Mouse (Mus musculus) limb, embryonic 14.5 days (tissue): ENCODE measurements around the gene B4galnt3. TPM values are rescaled to one million over a fixed set of nuclear protein-coding genes. Genes with fewer than 3 reads are reported as not detected.
"Not testable (repeated sequence)": the region's sequence is repeated elsewhere in the genome, so short reads cannot be mapped to it uniquely, and the experiment has no call there.

Experiments
- ATAC-seq: fragments of 200-750 bp; cut with Nextera tagmentation; 2 replicates; pipeline ENCODE4 v1.8.0; 2017; ENCODE audit warnings: low read depth, moderate number of reproducible peaks, moderate TSS enrichment; ENCODE audit not compliant: low FRiP score
- DNase-seq: peaks from one replicate; pipeline ENCODE4 v3.0.0-alpha.2; 2015; ENCODE audit warnings: low spot score
- H3K27ac ChIP-seq: fragments of 300-500 bp; sonication (generic); replicated peaks from 2 replicates; pipeline ENCODE4 v1.5.1; 2014; ENCODE audit warnings: low read depth, mild to moderate bottlenecking, low read length, moderate library complexity, mixed read lengths
- H3K27me3 ChIP-seq: fragments of 300-500 bp; sonication (generic); 2 replicates; pipeline ENCODE4 v1.6.1; 2014; ENCODE audit warnings: low read length, mixed read lengths; ENCODE audit not compliant: control insufficient read depth, insufficient read depth
- H3K36me3 ChIP-seq: fragments of 300-500 bp; sonication (generic); 2 replicates; pipeline ENCODE4 v1.6.1; 2014; ENCODE audit warnings: mild to moderate bottlenecking, low read length, moderate library complexity, mixed read lengths; ENCODE audit not compliant: control insufficient read depth, insufficient read depth
- H3K4me1 ChIP-seq: fragments of 300-500 bp; sonication (generic); 2 replicates; pipeline ENCODE4 v1.6.1; 2014; ENCODE audit warnings: antibody characterized with exemption, low read length, mixed read lengths; ENCODE audit not compliant: control insufficient read depth, insufficient read depth
- H3K4me2 ChIP-seq: fragments of 300-500 bp; sonication (generic); replicated peaks from 2 replicates; pipeline ENCODE4 v1.6.1; 2014; ENCODE audit warnings: low read depth, mild to moderate bottlenecking, low read length, moderate library complexity; ENCODE audit not compliant: severe bottlenecking
- H3K4me3 ChIP-seq: fragments of 300-500 bp; sonication (generic); replicated peaks from 2 replicates; pipeline ENCODE4 v1.5.1; 2014; ENCODE audit warnings: low read length
- H3K9ac ChIP-seq: fragments of 300-500 bp; sonication (generic); 2 replicates; pipeline ENCODE4 v1.6.1; 2014; ENCODE audit warnings: mild to moderate bottlenecking, low read depth, low read length, moderate library complexity; ENCODE audit not compliant: severe bottlenecking
- H3K9me3 ChIP-seq: fragments of 300-500 bp; sonication (generic); 2 replicates; pipeline ENCODE4 v1.6.1; 2016; ENCODE audit warnings: low read length; ENCODE audit not compliant: control insufficient read depth
- POLR2A ChIP-seq: fragments of 200-500 bp; IDR thresholded peaks from 2 replicates; pipeline ENCODE4 v1.8.0; 2012; ENCODE audit warnings: inconsistent platforms, mild to moderate bottlenecking, moderate library complexity, borderline replicate concordance; ENCODE audit not compliant: insufficient read depth, insufficient read length; ENCODE audit errors: extremely low read depth
- WGBS: fragments of 180-500 bp; shearing (Covaris S2); extraction: QIAGEN DNeasy Blood & Tissue Kit; methylation state at CpG from one replicate; pipeline ENCODE4 v1.1.7; 2014; 5-methylcytosine and 5-hydroxymethylcytosine counted together
- polyA plus RNA-seq, 2 experiments: library from polyadenylated mRNA; depleted of rRNA in 1 of 2; stranded (reverse) in 1 of 2; unstranded in 1 of 2; fragments of >200 nt; fragmentation: Nextera tagmentation in 1 of 2; extraction: Ambion mirVana in 1 of 2; gene quantifications; 2 replicates each; pipeline versions ENCODE4 v1.2.1 to v1.2.3; 2012 to 2014

The B4galnt3 gene
- polyA plus RNA-seq, 2 experiments = 0.37 to 3.7 TPM

GRCm38 (mm10) chr6:120306859-120307594 lies 12.7 kb upstream of the B4galnt3 start:
- H3K9ac ChIP-seq = no peak overlapping the region
- no peaks in the 10 kb centered on the region for H3K36me3 ChIP-seq
- H3K4me1 ChIP-seq = no peaks in the 10 kb centered on the region; the same call in 1 of the 2 replicates
- no peaks in the 10 kb centered on the region for H3K27me3 ChIP-seq
- WGBS = 72% methylated on average over 3 of the region's 3 CpGs
- no peaks in the 10 kb centered on the region for H3K9me3 ChIP-seq
- ATAC-seq = no peak
- no peak for DNase-seq
- no peak for TF ChIP-seq POLR2A
- H3K27ac ChIP-seq = no peak overlapping the region
- no peak overlapping the region for H3K4me2 ChIP-seq
- H3K4me3 ChIP-seq = no peak overlapping the region

- peak overlapping the region; percentile 39 for H3K4me2 ChIP-seq
- peak overlapping the region; percentile 15 for H3K4me3 ChIP-seq
- H3K27ac ChIP-seq = peak overlapping the region; percentile 53; the same call in 1 of the 2 replicates
- H3K4me1 ChIP-seq = no peaks in the 10 kb centered on the region; the same call in 1 of the 2 replicates
- H3K27me3 ChIP-seq = no peaks in the 10 kb centered on the region
- no peaks in the 10 kb centered on the region for H3K9me3 ChIP-seq
- 20% methylated on average over 16 of the region's 16 CpGs for WGBS
- ATAC-seq (peak; percentile 37; the same call in 1 of the 2 replicates), DNase-seq (peak; percentile 29)
- no peak for TF ChIP-seq POLR2A
- no peaks in the 10 kb centered on the region for H3K36me3 ChIP-seq
- peak overlapping the region; percentile 13; the same call in 1 of the 2 replicates for H3K9ac ChIP-seq
Measured at GRCm38 (mm10) chr6:120302755-120303316, 8.5 kb upstream of the B4galnt3 start.

- TF ChIP-seq POLR2A = no peak
- H3K4me1 ChIP-seq = no peaks in the 10 kb centered on the region
- no peaks in the 10 kb centered on the region for H3K36me3 ChIP-seq
- no peaks in the 10 kb centered on the region for H3K27me3 ChIP-seq
- no peak overlapping the region for H3K4me2 ChIP-seq
- ATAC-seq (no peak), DNase-seq (peak; percentile 66)
- H3K4me3 ChIP-seq = no peak overlapping the region
- no peaks in the 10 kb centered on the region for H3K9me3 ChIP-seq
- no peak overlapping the region for H3K27ac ChIP-seq
- 24% methylated on average over 6 of the region's 6 CpGs for WGBS
- no peak overlapping the region for H3K9ac ChIP-seq
Measured at GRCm38 (mm10) chr6:120301137-120301536, 6.8 kb upstream of the B4galnt3 start.

DNA sequence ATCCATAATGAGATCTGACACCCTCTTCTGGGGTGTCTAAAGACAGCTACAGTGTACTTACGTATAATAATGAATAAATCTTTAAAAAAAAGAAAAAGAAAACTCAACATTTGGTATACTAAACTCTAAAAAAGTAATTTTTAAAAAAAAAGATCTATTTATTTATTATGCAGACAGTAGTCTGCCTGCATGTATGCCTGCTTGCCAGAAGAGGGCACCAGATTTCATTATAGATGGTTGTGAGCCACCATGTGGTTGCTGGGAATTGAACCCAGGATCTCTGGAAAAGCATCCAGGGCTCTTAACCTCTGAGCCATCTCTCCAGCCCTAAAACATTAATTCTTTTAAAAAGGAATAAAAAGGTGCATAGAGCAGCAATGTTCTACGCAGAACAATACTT lies 2.2 kb upstream of the B4galnt3 start:
- H3K27me3 ChIP-seq = peaks cover 12% of the 10 kb centered on the region; the same call in 1 of the 2 replicates
- H3K36me3 ChIP-seq, H3K9me3 ChIP-seq, H3K27ac ChIP-seq, ATAC-seq, DNase-seq, H3K4me2 ChIP-seq, H3K4me1 ChIP-seq, H3K9ac ChIP-seq, H3K4me3 ChIP-seq: not testable (repeated sequence)
- 94% methylated on average over 2 of the region's 2 CpGs for WGBS

DNA sequence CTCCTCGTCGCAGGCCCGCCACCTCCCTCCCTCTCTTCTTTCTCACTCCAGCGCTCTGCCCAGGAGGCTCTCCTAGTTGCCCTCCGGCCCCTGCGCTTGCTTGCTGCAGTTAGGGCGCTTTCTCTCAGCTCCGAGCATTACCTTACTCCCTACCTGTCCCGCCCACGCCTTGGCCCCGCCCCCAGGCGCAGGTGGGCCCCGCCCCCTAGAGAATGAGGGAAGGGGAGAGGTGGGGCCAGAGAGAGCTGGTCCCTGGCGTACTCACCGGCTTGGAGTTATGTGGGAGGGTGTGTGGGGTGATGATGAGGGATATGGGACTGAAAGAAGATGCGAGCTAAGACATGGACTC lies 400 bp upstream of the B4galnt3 start:
- Histone ChIP-seq H3K4me2 (peak overlapping the region; percentile 96), H3K27me3 (peaks cover 12% of the 10 kb centered on the region; the same call in 1 of the 2 replicates), H3K9me3 (no peaks in the 10 kb centered on the region), H3K27ac (no peak overlapping the region), H3K36me3 (no peaks in the 10 kb centered on the region), H3K9ac (peak overlapping the region; percentile 68), H3K4me1 (peaks cover 5% of the 10 kb centered on the region; the same call in 1 of the 2 replicates), H3K4me3 (peak overlapping the region; percentile 64)
- no peak for TF ChIP-seq POLR2A
- peak; percentile 17; the same call in 1 of the 2 replicates for ATAC-seq
- DNase-seq = no peak
- under 1% methylated on average over 16 of the region's 16 CpGs for WGBS
